Mouse (Mus musculus) lung, embryonic 15.5 days (tissue): ENCODE measurements around the gene Plekhg1. TPM values are rescaled to one million over a fixed set of nuclear protein-coding genes. Genes with fewer than 3 reads are reported as not detected.

Experiments
- ATAC-seq: fragments of 200-750 bp; cut with Nextera tagmentation; 2 replicates; pipeline ENCODE4 v1.8.0; 2017; ENCODE audit warnings: moderate number of reproducible peaks, borderline replicate concordance; ENCODE audit not compliant: low FRiP score, low TSS enrichment; ENCODE audit errors: extremely low read depth
- H3K27ac ChIP-seq: fragments of 300-500 bp; sonication (generic); 2 replicates; pipeline ENCODE4 v1.5.1; 2015; ENCODE audit warnings: moderate library complexity, mild to moderate bottlenecking, inconsistent platforms
- H3K27me3 ChIP-seq: fragments of 300-500 bp; sonication (generic); 2 replicates; pipeline ENCODE4 v1.6.1; 2015; ENCODE audit warnings: inconsistent platforms
- H3K36me3 ChIP-seq: fragments of 300-500 bp; sonication (generic); 2 replicates; pipeline ENCODE4 v1.6.1; 2015; ENCODE audit warnings: inconsistent platforms
- H3K4me1 ChIP-seq: fragments of 300-500 bp; sonication (generic); 2 replicates; pipeline ENCODE4 v1.6.1; 2015; ENCODE audit warnings: inconsistent platforms
- H3K4me2 ChIP-seq: fragments of 300-500 bp; sonication (generic); 2 replicates; pipeline ENCODE4 v1.6.1; 2015; ENCODE audit warnings: inconsistent platforms, mild to moderate bottlenecking, moderate library complexity
- H3K4me3 ChIP-seq: fragments of 300-500 bp; sonication (generic); 2 replicates; pipeline ENCODE4 v1.5.1; 2015; ENCODE audit warnings: mild to moderate bottlenecking, inconsistent platforms
- H3K9ac ChIP-seq: fragments of 300-500 bp; sonication (generic); 2 replicates; pipeline ENCODE4 v1.6.1; 2015; ENCODE audit warnings: inconsistent platforms
- H3K9me3 ChIP-seq: fragments of 300-500 bp; sonication (generic); 2 replicates; pipeline ENCODE4 v1.6.1; 2016; ENCODE audit warnings: inconsistent platforms
- WGBS: fragments of 180-500 bp; shearing (Covaris S2); methylation state at CpG from one replicate; pipeline ENCODE4 v1.1.7; 2015; 5-methylcytosine and 5-hydroxymethylcytosine counted together
- polyA plus RNA-seq: library from polyadenylated mRNA; unstranded; fragments of >200 nt; fragmentation: Nextera tagmentation; extraction: Ambion mirVana; gene quantifications from 2 replicates; pipeline ENCODE4 v1.2.1, GENCODE M21; 2015

The Plekhg1 gene
- polyA plus RNA-seq, 1 experiment from 2014 or later = 9.9 TPM

- H3K4me2 ChIP-seq = no peak overlapping the region
- no peak overlapping the region for H3K9ac ChIP-seq
- no peaks in the 10 kb centered on the region for H3K27me3 ChIP-seq
- H3K36me3 ChIP-seq = 0 out of 2 replicates have a peak, but pooled peaks cover 5% of the 10 kb centered on the region
- no peak overlapping the region for H3K27ac ChIP-seq
- no peaks in the 10 kb centered on the region for H3K9me3 ChIP-seq
- ATAC-seq = no peak
- WGBS = 75% methylated on average over 7 of the region's 7 CpGs
- H3K4me3 ChIP-seq = no peak overlapping the region
- no peaks in the 10 kb centered on the region for H3K4me1 ChIP-seq
Measured at GRCm38 (mm10) chr10:3997851-3998426, 257.8 kb downstream of the Plekhg1 start.

- Histone ChIP-seq H3K4me3 (no peak overlapping the region), H3K4me2 (no peak overlapping the region), H3K27me3 (no peaks in the 10 kb centered on the region), H3K36me3 (no peaks in the 10 kb centered on the region), H3K4me1 (peaks cover 16% of the 10 kb centered on the region), H3K9ac (no peak overlapping the region), H3K27ac (no peak overlapping the region), H3K9me3 (no peaks in the 10 kb centered on the region)
- ATAC-seq = no peak
- 85% methylated on average over 5 of the region's 5 CpGs for WGBS
Measured at GRCm38 (mm10) chr10:4002711-4003110, 262.5 kb downstream of the Plekhg1 start.

- H3K36me3 ChIP-seq = no peaks in the 10 kb centered on the region
- H3K27me3 ChIP-seq = no peaks in the 10 kb centered on the region
- no peak overlapping the region for H3K4me3 ChIP-seq
- H3K4me2 ChIP-seq = no peak overlapping the region
- WGBS = 71% methylated on average over 7 of the region's 7 CpGs
- no peaks in the 10 kb centered on the region for H3K9me3 ChIP-seq
- ATAC-seq = no peak
- peak overlapping the region; percentile 64 for H3K27ac ChIP-seq
- H3K4me1 ChIP-seq = peaks cover 16% of the 10 kb centered on the region
- H3K9ac ChIP-seq = no peak overlapping the region
Measured at GRCm38 (mm10) chr10:4005191-4005590, 265.0 kb downstream of the Plekhg1 start.

- peak overlapping the region; percentile 81 for H3K27ac ChIP-seq
- H3K36me3 ChIP-seq = no peaks in the 10 kb centered on the region
- no peak overlapping the region for H3K9ac ChIP-seq
- 33% methylated on average over 7 of the region's 7 CpGs for WGBS
- no peak overlapping the region for H3K4me2 ChIP-seq
- peaks cover 16% of the 10 kb centered on the region for H3K4me1 ChIP-seq
- H3K27me3 ChIP-seq = no peaks in the 10 kb centered on the region
- H3K4me3 ChIP-seq = no peak overlapping the region
- H3K9me3 ChIP-seq = no peaks in the 10 kb centered on the region
- peak; percentile 99 for ATAC-seq
Measured at GRCm38 (mm10) chr10:4006296-4007015, 266.3 kb downstream of the Plekhg1 start.

Other genes with a start within 250 kb of the Plekhg1 start
- 1.7 and 2.2 TPM in 2 replicates for gene Iyd, start 200.1 kb upstream of the Plekhg1 start, polyA plus RNA-seq
- 15.5 and 16.1 TPM in 2 replicates for gene Mthfd1l, start 232.8 kb downstream of the Plekhg1 start, polyA plus RNA-seq